Mouse (Mus musculus) lung, postnatal 0 days (tissue): ENCODE measurements around the gene Pdcd1lg2. TPM values are rescaled to one million over a fixed set of nuclear protein-coding genes. Genes with fewer than 3 reads are reported as not detected.

Experiments
- ATAC-seq: fragments of 200-750 bp; cut with Nextera tagmentation; 2 replicates; pipeline ENCODE4 v1.8.0; 2017; ENCODE audit warnings: moderate library complexity
- DNase-seq: peaks from one replicate; pipeline ENCODE4 v3.0.0-alpha.2; 2016; ENCODE audit warnings: low spot score
- H3K27ac ChIP-seq: fragments of 300-500 bp; sonication (generic); 2 replicates; pipeline ENCODE4 v1.5.1; 2014; ENCODE audit warnings: antibody characterized with exemption, mild to moderate bottlenecking, low read length, mixed read lengths
- H3K27me3 ChIP-seq: fragments of 300-500 bp; sonication (generic); replicated peaks from 2 replicates; pipeline ENCODE4 v1.6.1; 2014; ENCODE audit warnings: low read length, mixed read lengths; ENCODE audit not compliant: insufficient read depth
- H3K36me3 ChIP-seq: fragments of 300-500 bp; sonication (generic); 2 replicates; pipeline ENCODE4 v1.6.1; 2014; ENCODE audit warnings: low read length, mixed read lengths; ENCODE audit not compliant: insufficient read depth
- H3K4me1 ChIP-seq: fragments of 300-500 bp; sonication (generic); 2 replicates; pipeline ENCODE4 v1.6.1; 2014; ENCODE audit warnings: antibody characterized with exemption, low read depth, low read length, mixed read lengths; ENCODE audit not compliant: insufficient read depth
- H3K4me2 ChIP-seq: fragments of 300-500 bp; sonication (generic); replicated peaks from 2 replicates; pipeline ENCODE4 v1.6.1; 2014; ENCODE audit warnings: low read depth, mild to moderate bottlenecking, low read length, moderate library complexity, mixed read lengths
- H3K4me3 ChIP-seq: fragments of 300-500 bp; sonication (generic); 2 replicates; pipeline ENCODE4 v1.5.1; 2014; ENCODE audit warnings: low read depth, low read length
- H3K9ac ChIP-seq: fragments of 300-500 bp; sonication (generic); replicated peaks from 2 replicates; pipeline ENCODE4 v1.6.1; 2014; ENCODE audit warnings: low read depth, mild to moderate bottlenecking
- H3K9me3 ChIP-seq: fragments of 300-500 bp; sonication (generic); 2 replicates; pipeline ENCODE4 v1.6.1; 2016; ENCODE audit warnings: low read length, mixed read lengths
- CTCF ChIP-seq: IDR thresholded peaks from 2 replicates; pipeline ENCODE4 v1.5.1; 2016; ENCODE audit warnings: antibody characterized with exemption, mild to moderate bottlenecking
- EP300 ChIP-seq: IDR thresholded peaks from 2 replicates; pipeline ENCODE4 v1.6.1; 2016; ENCODE audit warnings: antibody characterized with exemption, mild to moderate bottlenecking, control low read depth
- WGBS: fragments of 180-500 bp; shearing (Covaris S2); extraction: QIAGEN DNeasy Blood & Tissue Kit; methylation state at CpG from one replicate; pipeline ENCODE4 v1.1.7; 2014; 5-methylcytosine and 5-hydroxymethylcytosine counted together
- polyA plus RNA-seq: library from polyadenylated mRNA; unstranded; fragments of >200 nt; fragmentation: Nextera tagmentation; extraction: Ambion mirVana; gene quantifications from 2 replicates; pipeline ENCODE4 v1.2.1, GENCODE M21; 2015

Pdcd1lg2 gene
- polyA plus RNA-seq, 1 experiment from 2014 or later, result 0.26 TPM

DNA sequence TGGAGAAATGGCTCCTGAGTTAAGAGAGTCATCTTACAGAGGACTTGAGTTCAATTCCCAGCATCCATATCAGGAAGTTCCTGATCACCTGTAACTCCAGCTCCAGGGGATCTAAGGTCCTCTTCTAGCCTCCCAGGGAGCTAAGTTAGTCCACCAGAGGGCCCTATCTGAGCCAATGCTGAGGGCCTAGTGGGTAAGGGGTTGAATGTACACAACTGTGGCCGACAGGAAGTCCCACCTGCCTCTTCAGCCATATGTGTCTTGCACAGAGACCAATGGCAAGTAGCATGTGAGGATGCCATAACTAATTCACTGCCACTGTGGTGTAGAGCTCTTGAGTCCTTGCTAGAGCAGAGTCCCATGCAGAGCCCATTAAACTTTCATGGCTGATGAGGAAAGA is 44.4 kb downstream of the Pdcd1lg2 start:
- H3K4me2 ChIP-seq, result no peak overlapping the region
- H3K27me3 ChIP-seq, result no peaks in the 10 kb centered on the region
- no peaks in the 10 kb centered on the region for H3K36me3 ChIP-seq
- no peaks in the 10 kb centered on the region for H3K9me3 ChIP-seq
- H3K4me1 ChIP-seq, result no peaks in the 10 kb centered on the region
- H3K27ac ChIP-seq, result no peak overlapping the region
- TF ChIP-seq CTCF, result no peak
- no peak for TF ChIP-seq EP300
- no peak for ATAC-seq
- no peak for DNase-seq
- WGBS, result 70% methylated on average over 1 of the region's 1 CpGs
- H3K4me3 ChIP-seq, result no peak overlapping the region
- no peak overlapping the region for H3K9ac ChIP-seq

- Histone ChIP-seq H3K4me3 (no peak overlapping the region), H3K4me1 (no peaks in the 10 kb centered on the region), H3K9ac (no peak overlapping the region), H3K27me3 (no peaks in the 10 kb centered on the region), H3K36me3 (no peaks in the 10 kb centered on the region), H3K4me2 (no peak overlapping the region), H3K27ac (no peak overlapping the region), H3K9me3 (no peaks in the 10 kb centered on the region)
- WGBS, result 90% methylated on average over 1 of the region's 1 CpGs
- ATAC-seq, result no peak
- DNase-seq, result no peak
- no peak for TF ChIP-seq EP300
Measured at GRCm38 (mm10) chr19:29457982-29458381, 47.3 kb downstream of the Pdcd1lg2 start.

DNA sequence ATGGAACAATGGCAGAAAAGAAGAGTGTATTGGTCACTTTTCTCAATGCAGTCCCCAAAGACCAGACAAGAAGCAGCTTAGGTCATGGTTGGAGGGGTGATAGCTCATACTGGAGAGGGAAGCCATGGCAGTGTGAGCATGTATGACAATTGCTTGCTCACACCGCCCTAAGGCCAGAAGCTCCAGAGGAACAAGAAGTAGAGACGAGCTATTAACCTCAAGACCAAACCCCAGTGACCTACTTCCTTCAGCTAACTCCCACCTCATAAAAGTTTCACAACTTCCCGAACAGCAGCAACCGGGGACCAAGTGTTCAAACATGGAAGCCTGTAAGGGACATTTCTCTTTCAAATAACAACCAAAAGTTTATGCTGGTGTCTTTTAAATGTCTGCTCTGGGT is 51.7 kb downstream of the Pdcd1lg2 start:
- DNase-seq (no peak), ATAC-seq (no peak)
- WGBS, result 71% methylated on average over 4 of the region's 4 CpGs
- Histone ChIP-seq H3K27ac (no peak overlapping the region), H3K27me3 (no peaks in the 10 kb centered on the region), H3K4me3 (no peak overlapping the region), H3K4me2 (no peak overlapping the region), H3K9me3 (no peaks in the 10 kb centered on the region), H3K36me3 (no peaks in the 10 kb centered on the region), H3K9ac (no peak overlapping the region), H3K4me1 (no peaks in the 10 kb centered on the region)
- TF ChIP-seq CTCF (no peak), EP300 (no peak)

GRCm38 (mm10) chr19:29463645-29464395 is 53.1 kb downstream of the Pdcd1lg2 start:
- H3K27ac ChIP-seq, result no peak overlapping the region
- no peaks in the 10 kb centered on the region for H3K27me3 ChIP-seq
- TF ChIP-seq EP300 (no peak), CTCF (peak; percentile 5; the same call in 1 of the 2 replicates)
- no peaks in the 10 kb centered on the region for H3K36me3 ChIP-seq
- no peak overlapping the region for H3K9ac ChIP-seq
- no peak overlapping the region for H3K4me2 ChIP-seq
- H3K4me1 ChIP-seq, result no peaks in the 10 kb centered on the region; the same call in 1 of the 2 replicates
- H3K4me3 ChIP-seq, result no peak overlapping the region
- no peaks in the 10 kb centered on the region for H3K9me3 ChIP-seq
- 90% methylated on average over 7 of the region's 7 CpGs for WGBS
- DNase-seq (no peak), ATAC-seq (no peak)

- ATAC-seq (no peak), DNase-seq (no peak)
- no peak overlapping the region for H3K27ac ChIP-seq
- H3K9ac ChIP-seq, result no peak overlapping the region
- WGBS, result 63% methylated on average over 9 of the region's 9 CpGs
- no peaks in the 10 kb centered on the region for H3K27me3 ChIP-seq
- TF ChIP-seq CTCF, result no peak
- no peak for TF ChIP-seq EP300
- H3K4me2 ChIP-seq, result no peak overlapping the region
- no peaks in the 10 kb centered on the region for H3K9me3 ChIP-seq
- H3K4me1 ChIP-seq, result no peaks in the 10 kb centered on the region; the same call in 1 of the 2 replicates
- H3K36me3 ChIP-seq, result no peaks in the 10 kb centered on the region
- no peak overlapping the region for H3K4me3 ChIP-seq
Measured at GRCm38 (mm10) chr19:29466819-29467218, 56.1 kb downstream of the Pdcd1lg2 start.

- 42% methylated on average over 10 of the region's 10 CpGs for WGBS
- H3K9ac ChIP-seq, result no peak overlapping the region
- no peaks in the 10 kb centered on the region for H3K9me3 ChIP-seq
- peak; percentile 56 for ATAC-seq
- DNase-seq, result peak; percentile 53
- H3K27ac ChIP-seq, result no peak overlapping the region
- H3K4me2 ChIP-seq, result no peak overlapping the region
- no peaks in the 10 kb centered on the region for H3K36me3 ChIP-seq
- no peaks in the 10 kb centered on the region for H3K27me3 ChIP-seq
- no peak for TF ChIP-seq CTCF
- no peak overlapping the region for H3K4me3 ChIP-seq
- no peaks in the 10 kb centered on the region; the same call in 1 of the 2 replicates for H3K4me1 ChIP-seq
Measured at GRCm38 (mm10) chr19:29468941-29469685, 58.4 kb downstream of the Pdcd1lg2 start.
